Mouse (Mus musculus) cerebellum, adult 2 months (tissue): ENCODE results near the gene Plek.

Experiments used
- CTCF ChIP-seq: fragments of 200-500 bp; IDR thresholded peaks from 2 replicates; pipeline ENCODE4 v1.5.1; 2011; ENCODE audit warnings: low read depth, mild to moderate bottlenecking, control low read depth, low read length, moderate library complexity, borderline replicate concordance; ENCODE audit not compliant: insufficient read depth
- POLR2A ChIP-seq: fragments of 200-500 bp; IDR thresholded peaks from 2 replicates; pipeline ENCODE4 v1.6.1; 2011; ENCODE audit warnings: low read length, control low read depth, borderline replicate concordance; ENCODE audit not compliant: insufficient read depth

GRCm38 (mm10) chr11:17002739-17003373, 49.3 kb downstream of the Plek start:
- no peak for TF ChIP-seq CTCF
- TF ChIP-seq POLR2A, result no peak
